Comparison of ENCODE assay signal across 17 mouse cellular contexts in genomic region chr13:34767527-34768292, GRCm38 (mm10). TPM values are rescaled to one million over a fixed set of nuclear protein-coding genes. Genes with fewer than 3 reads are reported as not detected.
DNase-seq lines count a peak whose midpoint lies in the region; ATAC-seq lines count a peak whose summit lies in the region.
"Had no signal": no experiment of that assay in that cellular context is flagged by ENCODE, and none has a peak within 500 bp of the region (broad histone marks: within the 10 kb centered on the region; RNA-seq: fewer than 3 reads in every experiment).

No protein-coding gene starts in this region.

- H3K4me3 ChIP-seq in hindbrain, embryonic 16.5 days (ENCODE audit: low read length): no peak overlapping the region
- H3K4me3 ChIP-seq in hindbrain, embryonic 10.5 days: no peak overlapping the region
- no peak overlapping the region for H3K4me3 ChIP-seq in midbrain, embryonic 15.5 days
- no peak overlapping the region for H3K4me3 ChIP-seq in midbrain, embryonic 14.5 days (replicated peaks; ENCODE audit: low read depth, low read length)
- H3K4me3 ChIP-seq: embryonic facial prominence, embryonic 12.5 days; megakaryocyte, embryonic 14.5 days; myocyte had no signal

- H3K9me3 ChIP-seq in hindbrain, embryonic 16.5 days (ENCODE audit: control insufficient read depth, low read length): no peaks in the 10 kb centered on the region
- no peaks in the 10 kb centered on the region for H3K9me3 ChIP-seq in hindbrain, embryonic 10.5 days
- H3K9me3 ChIP-seq in midbrain, embryonic 15.5 days: no peaks in the 10 kb centered on the region
- no peaks in the 10 kb centered on the region for H3K9me3 ChIP-seq in midbrain, embryonic 14.5 days (ENCODE audit: control insufficient read depth, low read length)
- H3K9me3 ChIP-seq: embryonic facial prominence, embryonic 12.5 days; megakaryocyte, embryonic 14.5 days had no signal

- ATAC-seq in hindbrain, embryonic 16.5 days: peak; percentile 60
- ATAC-seq in midbrain, embryonic 15.5 days (replicated peaks): 0 out of 2 replicates have a peak, but pooled peaks have one; percentile 37
- no peak for ATAC-seq in midbrain, embryonic 14.5 days (ENCODE audit: low FRiP score, low TSS enrichment)
- ATAC-seq: Patski had no signal

- DNase-seq in hindbrain, embryonic 10.5 days (ENCODE audit: low spot score): no peak
- no peak for DNase-seq in midbrain, embryonic 14.5 days
- DNase-seq in layer of hippocampus, postnatal 36 days: peak; percentile 40 to 43
- DNase-seq in right cerebral cortex, postnatal 36 days (ENCODE audit: low spot score in 2 of 2): peak; percentile 12 to 14
- DNase-seq in gastrocnemius, postnatal 4 days (ENCODE audit: low spot score in 2 of 2): no peak
- DNase-seq: adrenal gland, adult 2 months; kidney, adult 8-10 months had no signal

- H3K36me3 ChIP-seq in hindbrain, embryonic 16.5 days (ENCODE audit: control insufficient read depth, insufficient read depth, low read length): no peaks in the 10 kb centered on the region
- no peaks in the 10 kb centered on the region for H3K36me3 ChIP-seq in hindbrain, embryonic 10.5 days
- H3K36me3 ChIP-seq in midbrain, embryonic 15.5 days (replicated peaks): no peaks in the 10 kb centered on the region
- no peaks in the 10 kb centered on the region for H3K36me3 ChIP-seq in midbrain, embryonic 14.5 days (ENCODE audit: control insufficient read depth, insufficient read depth, low read length)
- H3K36me3 ChIP-seq: embryonic facial prominence, embryonic 12.5 days had no signal

- no peak overlapping the region for H3K27ac ChIP-seq in hindbrain, embryonic 16.5 days (ENCODE audit: low read depth, low read length)
- no peak overlapping the region for H3K27ac ChIP-seq in hindbrain, embryonic 10.5 days
- no peak overlapping the region for H3K27ac ChIP-seq in midbrain, embryonic 15.5 days
- no peak overlapping the region for H3K27ac ChIP-seq in midbrain, embryonic 14.5 days (replicated peaks; ENCODE audit: low read depth, low read length)
- H3K27ac ChIP-seq: embryonic facial prominence, embryonic 12.5 days; liver, embryonic 14.5 days had no signal

- no peak overlapping the region for H3K9ac ChIP-seq in hindbrain, embryonic 16.5 days (ENCODE audit: low read depth, low read length)
- H3K9ac ChIP-seq in midbrain, embryonic 15.5 days: no peak overlapping the region
- no peak overlapping the region for H3K9ac ChIP-seq in midbrain, embryonic 14.5 days (replicated peaks; ENCODE audit: low read length)
- H3K9ac ChIP-seq: embryonic facial prominence, embryonic 12.5 days; liver, embryonic 14.5 days had no signal

- no peaks in the 10 kb centered on the region for H3K4me1 ChIP-seq in hindbrain, embryonic 16.5 days (ENCODE audit: control insufficient read depth, insufficient read depth, low read depth, low read length)
- no peaks in the 10 kb centered on the region for H3K4me1 ChIP-seq in hindbrain, embryonic 10.5 days (replicated peaks)
- no peaks in the 10 kb centered on the region for H3K4me1 ChIP-seq in midbrain, embryonic 15.5 days
- H3K4me1 ChIP-seq in midbrain, embryonic 14.5 days (ENCODE audit: control insufficient read depth, insufficient read depth, low read length): no peaks in the 10 kb centered on the region
- H3K4me1 ChIP-seq: megakaryocyte, embryonic 14.5 days had no signal

- H3K27me3 ChIP-seq in hindbrain, embryonic 16.5 days (replicated peaks; ENCODE audit: control insufficient read depth, insufficient read depth, low read length): no peaks in the 10 kb centered on the region
- no peaks in the 10 kb centered on the region for H3K27me3 ChIP-seq in hindbrain, embryonic 10.5 days (ENCODE audit: insufficient read depth, poor library complexity, severe bottlenecking)
- no peaks in the 10 kb centered on the region for H3K27me3 ChIP-seq in midbrain, embryonic 15.5 days (replicated peaks)
- no peaks in the 10 kb centered on the region for H3K27me3 ChIP-seq in midbrain, embryonic 14.5 days (ENCODE audit: control insufficient read depth, insufficient read depth, low read length)
- H3K27me3 ChIP-seq: CH12.LX; embryonic facial prominence, embryonic 12.5 days; Patski had no signal

- WGBS in hindbrain, embryonic 16.5 days: 83% methylated on average over 18 of the region's 18 CpGs
- 84% methylated on average over 18 of the region's 18 CpGs for WGBS in hindbrain, embryonic 10.5 days
- 79% methylated on average over 18 of the region's 18 CpGs for WGBS in midbrain, embryonic 15.5 days
- WGBS in midbrain, embryonic 14.5 days: 86% methylated on average over 18 of the region's 18 CpGs

- H3K4me2 ChIP-seq in hindbrain, embryonic 16.5 days (ENCODE audit: low read length): no peak overlapping the region
- H3K4me2 ChIP-seq in midbrain, embryonic 15.5 days: no peak overlapping the region
- H3K4me2 ChIP-seq in midbrain, embryonic 14.5 days (ENCODE audit: low read length): no peak overlapping the region
- H3K4me2 ChIP-seq: embryonic facial prominence, embryonic 12.5 days had no signal

RNA-seq across cellular contexts. Expression of gene Fam50b, which starts 33.1 kb away (rescaled TPM):
- polyA plus RNA-seq in hindbrain, embryonic 16.5 days (2015; fragmentation: Nextera tagmentation; extraction: Ambion mirVana): not detected in 2 replicates
- 0.12 TPM in 1 of 2 replicates, not detected in the other for polyA plus RNA-seq in hindbrain, embryonic 10.5 days (2016; fragmentation: Nextera tagmentation; extraction: Ambion mirVana)
- 0.13 TPM in 1 of 2 replicates, not detected in the other for polyA plus RNA-seq in midbrain, embryonic 15.5 days (2015; fragmentation: Nextera tagmentation; extraction: Ambion mirVana)
- not detected in 2 replicates for polyA plus RNA-seq in midbrain, embryonic 14.5 days (2014; fragmentation: Nextera tagmentation; extraction: Ambion mirVana)
- not detected for total RNA-seq in layer of hippocampus, postnatal 36 days (2021)
- total RNA-seq in gastrocnemius, postnatal 4 days (2021): not detected
- total RNA-seq: adrenal gland, adult 2 months; hematopoietic stem cell, adult 5-6 weeks; left cerebral cortex, postnatal 10 days had no signal
- polyA plus RNA-seq: adrenal gland, adult 2 months; embryonic facial prominence, embryonic 12.5 days; myocyte; Patski had no signal

Comparison
In these comparisons a context has a peak if more than half of its experiments do, and no peak if none do; other contexts are left out.
1. DNase-seq: peak in layer of hippocampus, postnatal 36 days (2 of 2) and right cerebral cortex, postnatal 36 days (2 of 2); none in hindbrain, embryonic 10.5 days (single experiment), midbrain, embryonic 14.5 days (single experiment) and gastrocnemius, postnatal 4 days (0 of 2).